Mouse (Mus musculus) fat pad, adult 2 months (tissue): ENCODE results near the gene Gm20388.

Source experiments
- DNase-seq: peaks from one replicate; pipeline ENCODE4 v3.0.0-alpha.2; 2011; ENCODE audit warnings: low read depth, low spot score; ENCODE audit errors: extremely low read depth

Gm20388 gene

GRCm38 (mm10) chr8:122719500-122720065 lies 2808.9 kb downstream of the Gm20388 start:
- no peak for DNase-seq

GRCm38 (mm10) chr8:122720070-122720729 lies 2809.6 kb downstream of the Gm20388 start:
- DNase-seq = no peak

DNA sequence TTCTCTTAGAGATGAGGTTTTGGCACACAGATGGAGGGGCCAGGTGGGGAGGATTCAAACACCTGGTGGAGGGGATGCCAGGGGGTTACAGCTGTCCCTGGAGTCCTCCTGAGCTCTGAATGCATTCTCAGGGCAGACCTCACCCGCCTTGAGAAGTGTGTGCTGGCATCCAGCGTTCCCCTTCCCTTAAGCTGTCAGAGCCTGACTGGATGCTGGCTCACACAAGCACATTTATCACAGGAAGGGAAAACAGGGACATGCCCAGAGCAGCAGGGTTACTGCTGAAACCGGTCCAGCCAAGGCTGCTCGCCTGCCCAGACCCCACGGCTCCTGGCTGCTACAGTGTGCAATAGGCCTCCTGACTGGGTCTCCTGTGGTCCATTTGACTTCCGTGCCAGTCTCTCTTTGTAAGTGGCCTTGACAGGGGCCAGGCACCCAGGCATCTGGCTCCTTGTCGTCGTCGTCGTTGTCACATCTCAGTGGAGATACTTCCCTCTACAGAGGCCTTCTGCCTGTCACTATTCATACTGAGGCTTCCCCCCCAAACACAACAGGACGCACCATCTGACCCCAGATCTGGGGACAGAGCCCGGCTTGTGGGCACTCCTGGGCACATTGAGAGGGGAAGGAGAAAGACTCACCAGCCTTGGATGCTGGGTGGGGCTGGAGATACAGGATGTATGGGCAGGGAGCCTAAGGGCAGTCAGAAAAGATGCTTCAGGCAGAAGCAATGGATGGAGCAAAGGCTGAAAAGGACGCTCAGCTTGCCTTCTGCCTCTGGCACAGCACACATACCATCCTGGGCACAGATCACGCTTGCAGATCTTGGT lies 2810.4 kb downstream of the Gm20388 start:
- DNase-seq = no peak

- DNase-seq = no peak
These were observed 2814.5 kb downstream of the Gm20388 start for GRCm38 (mm10) chr8:122725187-122725586.

GRCm38 (mm10) chr8:122726789-122727188 lies 2816.1 kb downstream of the Gm20388 start:
- DNase-seq = no peak

DNA sequence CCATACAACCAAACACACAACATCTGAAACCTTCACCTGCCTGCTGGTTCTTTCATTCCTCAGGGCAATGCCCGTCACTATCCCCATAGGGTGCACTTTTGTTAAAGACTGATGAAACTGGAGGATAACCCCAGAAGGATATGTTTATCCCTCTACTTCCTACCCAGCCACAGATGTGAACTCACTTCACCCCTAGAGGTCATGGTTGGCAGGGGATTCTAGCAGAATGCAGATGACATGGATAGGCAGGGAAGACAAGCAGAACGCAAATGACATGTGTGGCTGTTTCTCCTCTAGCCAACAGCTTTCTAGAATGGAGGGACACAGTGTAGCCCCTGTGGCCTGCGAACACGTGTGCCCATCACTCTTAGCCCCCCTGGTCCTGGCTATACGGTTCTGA lies 2816.8 kb downstream of the Gm20388 start:
- no peak for DNase-seq

GRCm38 (mm10) chr8:122728630-122729029 lies 2818.0 kb downstream of the Gm20388 start:
- DNase-seq = no peak

- no peak for DNase-seq
These were observed 2824.5 kb downstream of the Gm20388 start for GRCm38 (mm10) chr8:122735110-122735509.

DNA sequence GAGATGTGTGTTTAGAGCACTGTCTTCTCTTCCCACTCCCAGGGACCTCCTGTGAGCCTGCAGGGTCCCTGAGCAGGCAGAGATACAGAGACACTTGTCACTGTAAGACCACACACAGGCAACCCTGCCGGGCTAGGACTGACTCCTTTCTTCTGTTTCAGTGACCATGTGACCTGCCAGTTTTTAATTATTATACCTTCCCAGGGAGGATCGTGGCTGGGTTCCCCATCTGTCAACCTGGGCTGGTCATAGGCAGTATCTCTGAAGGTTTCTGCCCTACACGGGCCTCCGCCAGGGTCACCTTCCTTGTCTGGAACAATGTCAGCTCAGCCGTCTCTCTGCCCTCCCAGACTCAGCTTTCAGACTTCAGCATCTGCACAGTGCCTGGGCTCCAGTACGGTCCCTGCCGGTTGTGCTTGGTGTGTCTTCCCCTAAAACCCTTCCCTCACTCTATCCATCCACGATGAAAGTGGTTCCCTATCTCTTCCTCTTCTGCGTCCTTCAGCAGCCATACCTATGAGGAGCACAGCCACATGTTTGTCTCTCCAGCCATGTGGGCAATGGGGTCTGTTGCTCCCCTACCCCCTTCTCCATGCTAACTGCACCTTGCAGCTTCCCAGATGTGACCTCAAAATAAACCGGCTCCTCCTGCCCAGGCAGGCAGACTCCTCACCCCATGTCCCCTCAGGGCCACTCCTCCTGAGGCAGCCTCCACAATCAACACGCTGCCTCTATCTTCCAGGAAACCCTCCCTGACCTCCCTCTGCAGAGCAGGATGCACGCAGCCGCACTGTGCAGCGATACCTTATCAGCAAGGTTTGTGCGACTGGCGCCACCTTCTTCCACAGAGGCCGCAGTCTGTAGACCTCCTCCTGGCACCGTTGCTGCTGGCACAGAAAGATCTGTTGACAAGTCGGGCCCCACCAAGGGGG lies 2825.2 kb downstream of the Gm20388 start:
- DNase-seq = no peak

- no peak for DNase-seq
These were observed 2826.0 kb downstream of the Gm20388 start for GRCm38 (mm10) chr8:122736623-122737022.

DNA sequence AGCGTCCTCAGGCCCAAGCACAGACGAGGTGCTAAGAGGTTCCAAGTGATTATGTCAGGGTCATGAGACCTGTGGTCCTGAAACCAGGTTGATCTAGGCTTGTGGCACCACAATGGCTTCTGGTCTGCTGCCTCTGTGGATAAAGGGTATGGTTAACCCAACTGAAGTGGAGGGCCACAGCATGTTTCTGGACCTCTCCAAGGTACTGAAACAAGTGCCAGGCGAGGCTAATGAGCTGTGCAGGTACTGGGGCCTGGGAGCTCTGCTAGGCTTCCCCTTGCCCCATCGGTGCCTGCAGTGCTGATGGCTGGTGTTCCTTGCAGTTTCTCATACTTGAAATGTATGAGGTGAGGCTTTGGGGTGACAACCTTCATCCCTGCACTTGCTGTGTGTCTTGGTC lies 2826.4 kb downstream of the Gm20388 start:
- no peak for DNase-seq

- no peak for DNase-seq
These were observed 2827.2 kb downstream of the Gm20388 start for GRCm38 (mm10) chr8:122737886-122738285.

DNA sequence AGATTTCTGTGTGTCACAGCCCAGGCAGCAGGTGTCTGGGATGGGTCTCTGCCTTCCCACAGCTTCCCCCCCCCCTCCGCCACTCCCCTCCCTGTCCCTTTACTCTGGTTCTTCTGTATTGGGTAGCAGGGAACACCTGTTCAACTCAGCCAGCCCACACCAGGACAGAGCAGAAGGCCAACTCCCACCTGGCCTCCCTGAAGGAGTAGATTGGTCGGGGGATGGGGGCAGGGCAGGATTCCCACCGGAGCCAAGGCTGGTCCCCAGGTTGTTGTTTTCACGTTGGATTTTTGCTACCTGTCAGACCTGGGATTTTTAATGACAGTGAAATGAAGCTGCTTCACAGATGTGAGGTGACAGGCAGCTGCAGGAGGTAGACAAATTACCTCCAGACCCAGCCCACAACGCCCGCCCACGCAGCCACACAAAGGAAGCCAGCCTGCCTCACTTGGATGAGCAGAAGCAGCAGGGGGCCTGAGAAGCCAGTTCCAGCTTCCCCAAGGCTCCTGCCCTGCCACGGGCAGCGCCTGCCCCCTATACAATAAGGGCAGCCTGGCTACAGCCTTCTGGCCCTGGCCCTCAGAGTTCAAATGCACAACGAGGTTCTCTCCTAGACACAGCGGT lies 2828.6 kb downstream of the Gm20388 start:
- no peak for DNase-seq

- no peak for DNase-seq
These were observed 2831.8 kb downstream of the Gm20388 start for GRCm38 (mm10) chr8:122742471-122742870.

DNA sequence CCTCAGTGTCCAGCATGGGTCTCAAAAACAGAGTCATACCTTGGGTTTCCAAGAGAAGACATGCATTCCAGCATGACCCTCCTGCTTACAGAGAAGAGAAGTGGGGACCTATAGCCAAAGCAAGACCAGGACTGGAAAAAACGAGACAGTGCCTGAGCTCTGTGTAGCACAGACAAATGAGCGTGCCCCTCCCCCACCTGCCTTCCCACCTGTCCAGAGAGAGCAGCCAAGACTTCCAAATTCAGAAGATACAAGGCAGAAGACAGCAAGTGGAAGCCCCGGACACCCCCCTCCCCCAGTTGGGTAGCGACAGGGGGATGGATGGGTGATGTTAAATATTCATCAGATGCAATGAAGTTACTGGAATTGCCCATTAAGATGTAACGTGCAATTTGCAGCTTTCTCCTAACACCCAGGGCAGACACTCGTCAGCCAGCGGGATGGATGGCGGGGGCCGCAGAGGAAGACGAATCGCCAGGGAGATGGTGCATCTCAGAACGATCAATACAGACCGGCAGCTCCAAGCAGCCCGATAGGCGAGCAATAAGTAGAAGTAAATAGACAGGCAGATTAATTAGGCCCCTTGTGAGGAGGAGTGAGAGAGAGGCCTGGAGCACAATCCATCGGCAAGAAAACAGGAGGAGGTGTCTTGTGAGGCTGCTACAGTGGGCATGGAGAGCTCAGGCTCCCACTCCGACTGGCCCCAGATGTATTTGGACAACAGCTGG lies 2834.5 kb downstream of the Gm20388 start:
- no peak for DNase-seq

DNA sequence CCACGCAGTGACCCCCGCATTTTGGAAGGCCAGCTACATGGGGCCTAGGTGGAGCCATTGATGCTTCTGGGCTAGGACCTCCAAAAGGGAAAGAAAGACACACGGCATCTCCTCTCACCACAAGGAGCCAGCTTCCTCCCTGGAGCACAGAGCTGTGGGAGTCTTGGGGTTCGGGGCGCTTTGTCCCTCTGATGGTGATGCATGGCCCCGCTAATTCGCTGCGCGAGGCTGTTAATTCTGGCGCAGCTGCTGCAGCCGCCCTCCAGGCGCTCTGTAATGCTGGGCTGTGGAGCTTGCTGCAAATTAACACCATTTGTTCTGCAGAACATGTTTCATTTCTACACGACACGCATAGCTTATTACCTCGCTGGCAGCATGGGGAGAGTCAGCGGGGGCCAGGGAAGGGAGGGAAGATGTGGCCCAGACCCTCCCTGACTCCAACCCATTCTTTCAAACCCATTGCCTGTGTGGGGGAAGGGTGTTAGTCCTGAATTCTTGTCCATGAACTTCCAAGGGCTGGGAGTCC lies 2835.2 kb downstream of the Gm20388 start:
- DNase-seq = no peak

- no peak for DNase-seq
These were observed 2835.8 kb downstream of the Gm20388 start for GRCm38 (mm10) chr8:122746439-122746838.

- no peak for DNase-seq
These were observed 2837.2 kb downstream of the Gm20388 start for GRCm38 (mm10) chr8:122747825-122748224.

- DNase-seq = no peak
These were observed 2838.8 kb downstream of the Gm20388 start for GRCm38 (mm10) chr8:122749333-122749958.
